8 mouse cellular contexts compared by ENCODE assay signal in the genomic region with DNA sequence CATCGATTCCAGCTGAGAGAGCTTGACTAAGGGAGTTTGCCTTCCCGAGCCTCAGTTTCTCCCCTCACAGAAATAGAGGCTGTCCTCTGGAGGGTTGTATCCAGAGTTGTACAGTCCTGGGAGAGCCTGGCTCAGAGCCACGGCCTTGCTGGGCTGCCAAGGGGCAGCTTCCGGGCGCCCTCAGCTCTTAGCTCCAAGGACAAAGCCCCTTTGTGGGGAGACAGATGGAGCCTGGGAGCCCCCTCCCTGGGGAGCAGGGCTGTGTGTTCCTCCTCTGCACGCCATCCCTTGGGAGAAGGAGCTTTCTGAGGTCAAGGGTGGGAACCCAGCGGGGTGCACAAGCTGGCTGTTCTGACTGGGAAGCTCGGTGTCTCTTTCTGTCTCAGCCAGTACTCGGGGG. TPM values are rescaled to one million over a fixed set of nuclear protein-coding genes. Genes with fewer than 3 reads are reported as not detected.
DNase-seq lines count a peak whose midpoint lies in the region; ATAC-seq and TF ChIP-seq lines count a peak whose summit lies in the region.

No protein-coding gene starts in this region.

- TF ChIP-seq CTCF in gastrocnemius, adult 2 months (IDR thresholded peaks at IDR 0.05), result no peak

- H3K4me1 ChIP-seq in hindbrain, embryonic 10.5 days (replicated peaks), result peaks cover 79% of the 10 kb centered on the region
- H3K4me1 ChIP-seq in hindbrain, embryonic 11.5 days (replicated peaks; ENCODE audit: control insufficient read depth, insufficient read depth, low read length), result peaks cover 9% of the 10 kb centered on the region
- H3K4me1 ChIP-seq in forebrain, embryonic 16.5 days (replicated peaks; ENCODE audit: control insufficient read depth, insufficient read depth, low read length), result peaks cover 52% of the 10 kb centered on the region
- peaks cover 88% of the 10 kb centered on the region for H3K4me1 ChIP-seq in limb, embryonic 13.5 days

- intact Hi-C loops in gastrocnemius, adult 2 months (cut with DNase I), result no loop called here

- no peaks in the 10 kb centered on the region for H3K9me3 ChIP-seq in hindbrain, embryonic 10.5 days
- no peaks in the 10 kb centered on the region for H3K9me3 ChIP-seq in hindbrain, embryonic 11.5 days (ENCODE audit: control insufficient read depth, low read length)
- H3K9me3 ChIP-seq in forebrain, embryonic 16.5 days (ENCODE audit: control insufficient read depth, low read length), result no peaks in the 10 kb centered on the region
- H3K9me3 ChIP-seq in limb, embryonic 13.5 days, result no peaks in the 10 kb centered on the region

- no peaks in the 10 kb centered on the region for H3K27me3 ChIP-seq in hindbrain, embryonic 10.5 days (ENCODE audit: insufficient read depth, poor library complexity, severe bottlenecking)
- H3K27me3 ChIP-seq in hindbrain, embryonic 11.5 days (ENCODE audit: control insufficient read depth, insufficient read depth, low read length), result no peaks in the 10 kb centered on the region
- H3K27me3 ChIP-seq in forebrain, embryonic 16.5 days (replicated peaks; ENCODE audit: control insufficient read depth, insufficient read depth, low read length), result no peaks in the 10 kb centered on the region
- H3K27me3 ChIP-seq in limb, embryonic 13.5 days, result no peaks in the 10 kb centered on the region

- no peak overlapping the region for H3K4me2 ChIP-seq in hindbrain, embryonic 11.5 days (replicated peaks; ENCODE audit: low read depth, low read length)
- no peak overlapping the region for H3K4me2 ChIP-seq in forebrain, embryonic 16.5 days (ENCODE audit: low read length)
- no peak overlapping the region for H3K4me2 ChIP-seq in limb, embryonic 13.5 days (replicated peaks)

- no peak for DNase-seq in hindbrain, embryonic 10.5 days (ENCODE audit: low spot score)
- DNase-seq in hindbrain, embryonic 11.5 days (ENCODE audit: low spot score), result no peak
- peak; percentile 52 to 66 for DNase-seq in adrenal gland, postnatal 36 days
- no peak for DNase-seq in gastrocnemius, adult 2 months
- no peak for DNase-seq in spleen, adult 18-20 months
- DNase-seq in cerebellum, adult 11 months, result no peak

- H3K27ac ChIP-seq in hindbrain, embryonic 10.5 days, result peak overlapping the region; percentile 47; the same call in 1 of the 2 replicates
- no peak overlapping the region for H3K27ac ChIP-seq in hindbrain, embryonic 11.5 days (ENCODE audit: low read depth, low read length)
- peak overlapping the region; percentile 31 for H3K27ac ChIP-seq in forebrain, embryonic 16.5 days (ENCODE audit: low read length)
- peak overlapping the region; percentile 90; the same call in 1 of the 2 replicates for H3K27ac ChIP-seq in limb, embryonic 13.5 days
- no peak overlapping the region for H3K27ac ChIP-seq in gastrocnemius, adult 2 months

- H3K36me3 ChIP-seq in hindbrain, embryonic 10.5 days, result peaks cover 69% of the 10 kb centered on the region
- no peaks in the 10 kb centered on the region for H3K36me3 ChIP-seq in hindbrain, embryonic 11.5 days (ENCODE audit: control insufficient read depth, insufficient read depth, low read length)
- H3K36me3 ChIP-seq in forebrain, embryonic 16.5 days (ENCODE audit: control insufficient read depth, insufficient read depth), result no peaks in the 10 kb centered on the region; the same call in 1 of the 2 replicates
- H3K36me3 ChIP-seq in limb, embryonic 13.5 days, result peaks cover 68% of the 10 kb centered on the region

- no peak overlapping the region for H3K9ac ChIP-seq in hindbrain, embryonic 11.5 days (ENCODE audit: low read depth, low read length)
- H3K9ac ChIP-seq in forebrain, embryonic 16.5 days (replicated peaks; ENCODE audit: low read depth, low read length), result no peak overlapping the region; the same call in 1 of the 2 replicates
- 0 out of 2 replicates have a peak overlapping the region, but pooled peaks have one; percentile 43 for H3K9ac ChIP-seq in limb, embryonic 13.5 days

- WGBS in hindbrain, embryonic 10.5 days, result 78% methylated on average over 9 of the region's 9 CpGs
- 70% methylated on average over 8 of the region's 9 CpGs for WGBS in hindbrain, embryonic 11.5 days
- WGBS in forebrain, embryonic 16.5 days, result 37% methylated on average over 8 of the region's 9 CpGs
- 84% methylated on average over 9 of the region's 9 CpGs for WGBS in limb, embryonic 13.5 days

- no peak for ATAC-seq in hindbrain, embryonic 11.5 days (ENCODE audit: low FRiP score)
- ATAC-seq in forebrain, embryonic 16.5 days, result peak; percentile 63
- no peak for ATAC-seq in limb, embryonic 13.5 days (ENCODE audit: low FRiP score, low read depth)

- H3K4me3 ChIP-seq in hindbrain, embryonic 10.5 days, result no peak overlapping the region; the same call in 1 of the 2 replicates
- no peak overlapping the region for H3K4me3 ChIP-seq in hindbrain, embryonic 11.5 days (ENCODE audit: low read depth, low read length)
- H3K4me3 ChIP-seq in forebrain, embryonic 16.5 days (replicated peaks; ENCODE audit: low read length), result no peak overlapping the region
- no peak overlapping the region for H3K4me3 ChIP-seq in limb, embryonic 13.5 days
- H3K4me3 ChIP-seq in gastrocnemius, adult 2 months, result no peak overlapping the region

RNA-seq across cellular contexts. Expression of a gene that starts 14.2 kb away (rescaled TPM):
- 20.8 and 29.3 TPM in 2 replicates for polyA plus RNA-seq in hindbrain, embryonic 10.5 days (2016; fragmentation: Nextera tagmentation; extraction: Ambion mirVana)
- 13.0 and 14.4 TPM in 2 replicates for polyA plus RNA-seq in hindbrain, embryonic 11.5 days (2014; fragmentation: Nextera tagmentation; extraction: Ambion mirVana)
- total RNA-seq in adrenal gland, postnatal 36 days (2021), result 10 to 100 TPM; 17.7 to 18.0 TPM
- 32.2 and 36.6 TPM in 2 replicates for polyA plus RNA-seq in forebrain, embryonic 16.5 days (2015; fragmentation: Nextera tagmentation; extraction: Ambion mirVana)
- polyA plus RNA-seq in limb, embryonic 13.5 days (2015; fragmentation: Nextera tagmentation; extraction: Ambion mirVana), result 20.8 and 22.4 TPM in 2 replicates
- 1 to 10 TPM; 2.2 to 2.8 TPM for total RNA-seq in gastrocnemius, adult 2 months (2021)

Comparison
In these comparisons a context has a peak if more than half of its experiments do, and no peak if none do; other contexts are left out.
1. H3K27ac ChIP-seq: peak in hindbrain, embryonic 10.5 days (single experiment), forebrain, embryonic 16.5 days (single experiment) and limb, embryonic 13.5 days (single experiment); none in hindbrain, embryonic 11.5 days (single experiment) and gastrocnemius, adult 2 months (single experiment).
2. DNase-seq: peak in adrenal gland, postnatal 36 days (2 of 2); none in hindbrain, embryonic 10.5 days (single experiment), hindbrain, embryonic 11.5 days (single experiment), gastrocnemius, adult 2 months (single experiment), spleen, adult 18-20 months (0 of 2) and cerebellum, adult 11 months (single experiment).